Mouse (Mus musculus): ENCODE measurements at regions not wholly inside any gene's neighbourhood (a gene's known extent, or its start where the extent isn't known, plus 50 kb on each side); places are given as distances from the start of the nearest gene placed in this dataset.
"Not testable (repeated sequence)": the region's sequence is repeated elsewhere in the genome, so short reads cannot be mapped to it uniquely, and the experiment has no call there.

DNA sequence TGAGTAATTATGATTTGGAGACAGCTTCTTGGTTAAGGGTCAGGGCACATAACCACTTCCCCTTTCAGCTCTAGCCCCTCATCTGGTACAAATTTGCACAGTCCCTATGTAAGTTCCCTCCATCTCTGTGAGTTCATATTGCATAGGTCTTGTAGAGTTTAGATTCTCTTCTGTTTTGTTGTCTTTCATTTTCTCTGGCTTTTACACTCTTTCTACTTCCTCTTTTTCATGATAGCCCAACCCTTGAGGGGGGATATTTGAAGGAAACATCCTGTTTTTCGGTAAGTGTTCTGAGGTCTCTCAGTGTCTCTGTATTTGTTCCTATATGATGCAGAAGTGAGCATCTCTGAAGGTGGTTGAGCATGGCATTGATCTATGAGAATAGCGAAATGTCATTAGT lies 515.7 kb upstream of the Stxbp6 start:
- WGBS = 74% methylated on average over 2 of the region's 2 CpGs
- Histone ChIP-seq H3K4me3 (no peak overlapping the region), H3K27ac (no peak overlapping the region), H3K9me3 (replicated peaks) (no peaks in the 10 kb centered on the region), H3K4me1 (replicated peaks) (no peaks in the 10 kb centered on the region), H3K36me3 (no peaks in the 10 kb centered on the region), H3K27me3 (no peaks in the 10 kb centered on the region), H3K4me2 (no peak overlapping the region), H3K9ac (no peak overlapping the region)
- ATAC-seq (replicated peaks; ENCODE audit: insufficient number of reproducible peaks, insufficient read depth, low FRiP score, low read depth) = no peak

DNA sequence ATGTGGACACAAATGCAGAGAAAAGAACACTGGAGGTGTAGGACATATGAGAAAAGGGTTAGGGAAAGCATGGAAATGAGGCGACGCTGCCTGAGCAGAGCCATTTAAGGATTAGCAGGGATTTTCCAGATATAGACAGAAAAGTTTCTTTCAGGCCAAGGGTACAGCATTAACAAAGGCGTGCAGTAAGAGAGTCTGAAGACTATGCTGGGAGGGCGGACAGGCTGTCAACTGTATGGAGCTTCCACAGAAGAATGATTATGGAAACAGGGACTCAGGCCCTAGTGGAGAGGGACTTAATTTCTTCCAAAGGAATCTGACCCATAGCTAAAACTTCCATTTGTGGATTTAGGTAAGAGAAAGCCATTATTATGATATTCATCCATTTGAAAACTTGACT lies 511.3 kb upstream of the Stxbp6 start:
- ATAC-seq (replicated peaks; ENCODE audit: insufficient number of reproducible peaks, insufficient read depth, low FRiP score, low read depth) = no peak
- no peak overlapping the region for H3K4me2 ChIP-seq
- no peaks in the 10 kb centered on the region for H3K4me1 ChIP-seq (replicated peaks)
- H3K27ac ChIP-seq = no peak overlapping the region
- 80% methylated on average over 4 of the region's 4 CpGs for WGBS
- H3K4me3 ChIP-seq = no peak overlapping the region
- H3K9me3 ChIP-seq (replicated peaks) = no peaks in the 10 kb centered on the region
- H3K27me3 ChIP-seq = no peaks in the 10 kb centered on the region
- no peaks in the 10 kb centered on the region for H3K36me3 ChIP-seq
- no peak overlapping the region for H3K9ac ChIP-seq

DNA sequence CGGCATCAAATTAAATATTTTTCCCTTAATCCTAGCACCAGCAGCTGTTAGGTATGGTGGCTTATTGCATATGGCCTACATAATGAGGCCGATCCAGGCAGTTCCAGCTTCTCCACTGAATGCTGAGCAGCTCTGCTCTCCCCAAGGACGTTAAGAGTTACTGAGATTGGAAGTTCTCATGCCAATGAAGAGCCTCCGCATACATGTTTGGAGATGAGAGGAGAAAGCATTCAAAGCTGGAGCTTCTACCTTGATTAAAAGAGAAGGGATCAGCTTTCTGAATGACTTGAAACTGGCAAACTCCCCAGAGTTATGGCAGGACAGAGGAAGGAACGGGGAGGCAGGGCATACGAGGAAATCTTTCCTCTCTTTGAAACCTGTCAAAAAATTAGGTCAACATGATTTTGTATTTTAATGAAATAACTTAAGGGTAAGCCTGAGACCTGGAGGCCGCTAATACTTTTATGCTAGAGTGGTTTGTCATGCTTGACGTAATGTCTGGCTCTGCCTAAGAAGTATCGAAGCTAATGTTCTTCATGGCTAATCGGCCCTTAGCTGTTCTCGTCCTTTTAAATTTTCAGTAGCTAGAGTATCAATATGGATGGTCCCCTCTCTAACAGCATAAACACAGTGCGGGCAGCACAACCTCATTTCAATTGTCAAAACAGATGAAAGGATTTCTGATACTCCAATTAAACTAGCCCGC lies 489.0 kb upstream of the Stxbp6 start:
- Histone ChIP-seq H3K27ac (no peak overlapping the region), H3K36me3 (no peaks in the 10 kb centered on the region), H3K27me3 (no peaks in the 10 kb centered on the region), H3K4me2 (no peak overlapping the region), H3K9ac (no peak overlapping the region), H3K4me1 (replicated peaks) (no peaks in the 10 kb centered on the region), H3K9me3 (replicated peaks) (no peaks in the 10 kb centered on the region), H3K4me3 (no peak overlapping the region)
- no peak for ATAC-seq (replicated peaks; ENCODE audit: insufficient number of reproducible peaks, insufficient read depth, low FRiP score, low read depth)
- WGBS = 76% methylated on average over 13 of the region's 13 CpGs

DNA sequence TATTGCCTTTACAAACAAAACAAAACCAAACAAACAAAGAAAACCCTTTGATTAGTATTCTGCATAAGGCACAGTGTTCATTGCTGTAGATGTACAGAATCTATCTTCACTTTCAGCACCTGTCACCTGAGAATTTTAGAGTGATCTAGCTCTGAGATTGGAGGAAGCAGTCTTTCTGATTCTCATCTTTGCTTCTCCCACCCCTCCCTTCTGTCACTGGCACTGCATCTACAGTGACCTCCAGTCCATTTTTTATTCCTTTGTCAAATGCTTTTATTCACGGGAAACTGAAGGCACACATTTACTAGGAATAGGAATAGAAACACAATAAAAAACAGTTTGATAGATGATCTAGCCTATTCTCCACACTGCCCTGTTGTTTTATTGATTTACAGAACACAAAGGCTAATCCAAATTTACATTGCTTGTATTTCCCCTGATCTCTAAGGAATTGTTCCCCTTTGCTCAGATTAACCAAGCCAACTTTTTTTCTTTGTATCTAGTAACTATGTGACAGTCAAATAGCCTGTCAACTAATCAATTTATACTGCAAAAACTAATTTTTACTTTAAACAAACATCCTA lies 488.2 kb upstream of the Stxbp6 start:
- no peaks in the 10 kb centered on the region for H3K4me1 ChIP-seq (replicated peaks)
- ATAC-seq (replicated peaks; ENCODE audit: insufficient number of reproducible peaks, insufficient read depth, low FRiP score, low read depth) = no peak
- H3K4me3 ChIP-seq = no peak overlapping the region
- no peak overlapping the region for H3K27ac ChIP-seq
- no peaks in the 10 kb centered on the region for H3K27me3 ChIP-seq
- no peaks in the 10 kb centered on the region for H3K36me3 ChIP-seq
- WGBS = 67% methylated on average over 1 of the region's 1 CpGs
- no peak overlapping the region for H3K9ac ChIP-seq
- no peak overlapping the region for H3K4me2 ChIP-seq
- H3K9me3 ChIP-seq (replicated peaks) = no peaks in the 10 kb centered on the region

DNA sequence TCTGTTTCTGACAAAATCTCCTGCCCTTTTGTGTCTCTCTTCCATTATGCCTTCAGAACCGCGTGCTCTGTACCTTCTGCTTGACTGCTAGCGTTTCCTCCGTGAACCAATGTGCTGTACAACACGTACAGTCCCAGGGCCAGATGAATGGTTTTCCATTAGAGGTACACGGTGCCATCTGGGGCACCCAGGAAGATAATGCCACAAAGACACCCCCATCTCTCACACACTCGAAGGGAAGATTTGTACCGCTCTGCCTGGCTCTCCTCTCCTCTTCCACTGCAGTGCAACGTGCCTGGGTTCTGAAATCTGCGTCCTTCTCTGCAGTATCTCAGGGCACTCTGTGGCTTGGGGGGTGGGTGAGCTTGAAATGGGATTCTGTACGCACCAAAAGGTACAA lies 487.4 kb upstream of the Stxbp6 start:
- no peak overlapping the region for H3K27ac ChIP-seq
- H3K27me3 ChIP-seq = no peaks in the 10 kb centered on the region
- H3K4me2 ChIP-seq = no peak overlapping the region
- no peaks in the 10 kb centered on the region for H3K36me3 ChIP-seq
- H3K4me3 ChIP-seq = no peak overlapping the region
- 62% methylated on average over 11 of the region's 11 CpGs for WGBS
- no peaks in the 10 kb centered on the region for H3K9me3 ChIP-seq (replicated peaks)
- ATAC-seq (replicated peaks; ENCODE audit: insufficient number of reproducible peaks, insufficient read depth, low FRiP score, low read depth) = no peak
- H3K9ac ChIP-seq = no peak overlapping the region
- no peaks in the 10 kb centered on the region for H3K4me1 ChIP-seq (replicated peaks)

DNA sequence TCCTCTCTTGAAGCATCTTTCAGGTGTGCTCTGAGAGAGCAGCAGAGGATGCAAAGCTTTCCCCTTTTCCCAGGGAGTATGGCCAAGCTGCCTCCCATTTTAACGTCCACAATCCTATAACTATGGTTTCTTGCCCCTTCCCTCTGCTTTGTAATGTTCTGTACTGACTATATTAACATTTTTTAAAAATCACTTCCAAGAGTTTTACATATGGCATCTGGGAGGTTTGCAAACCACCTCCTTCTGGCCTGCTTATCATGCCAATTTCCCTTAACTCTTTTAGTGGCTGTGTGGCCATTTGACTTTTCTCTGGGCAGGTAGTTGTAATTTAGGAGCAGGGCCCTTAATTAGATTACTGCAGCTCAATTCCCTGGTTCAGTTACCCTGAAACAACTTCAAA lies 486.9 kb upstream of the Stxbp6 start:
- Histone ChIP-seq H3K4me2 (no peak overlapping the region), H3K4me1 (replicated peaks) (no peaks in the 10 kb centered on the region), H3K27ac (no peak overlapping the region), H3K27me3 (no peaks in the 10 kb centered on the region), H3K9ac (no peak overlapping the region), H3K36me3 (no peaks in the 10 kb centered on the region), H3K4me3 (no peak overlapping the region), H3K9me3 (replicated peaks) (no peaks in the 10 kb centered on the region)
- WGBS = 74% methylated on average over 1 of the region's 1 CpGs
- ATAC-seq (replicated peaks; ENCODE audit: insufficient number of reproducible peaks, insufficient read depth, low FRiP score, low read depth) = no peak

DNA sequence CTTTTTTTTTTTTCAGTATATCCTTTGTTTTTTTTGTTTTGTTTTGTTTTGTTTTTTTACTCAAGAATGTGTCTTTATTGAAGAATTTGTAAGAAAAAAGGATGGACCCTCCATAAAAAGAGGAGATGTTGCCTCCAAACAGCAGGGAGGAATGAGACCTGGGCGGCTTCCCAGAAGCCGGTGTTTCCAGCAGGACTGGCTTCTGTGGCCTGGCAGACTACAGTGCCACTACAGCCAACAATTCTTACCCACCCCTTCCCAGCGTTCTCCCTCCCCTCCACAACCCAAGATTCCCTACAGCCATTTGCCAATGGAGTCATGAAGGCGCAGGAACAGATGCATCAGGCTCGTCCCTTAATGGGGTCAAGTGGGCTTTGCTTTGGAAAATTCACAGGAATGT lies 475.4 kb upstream of the Stxbp6 start:
- not testable (repeated sequence) for H3K4me1 ChIP-seq (replicated peaks); H3K9me3 ChIP-seq (replicated peaks); H3K9ac ChIP-seq; H3K4me3 ChIP-seq; H3K27ac ChIP-seq; H3K27me3 ChIP-seq; H3K36me3 ChIP-seq; ATAC-seq (replicated peaks; ENCODE audit: insufficient number of reproducible peaks, insufficient read depth, low FRiP score, low read depth); H3K4me2 ChIP-seq
- 74% methylated on average over 5 of the region's 5 CpGs for WGBS

DNA sequence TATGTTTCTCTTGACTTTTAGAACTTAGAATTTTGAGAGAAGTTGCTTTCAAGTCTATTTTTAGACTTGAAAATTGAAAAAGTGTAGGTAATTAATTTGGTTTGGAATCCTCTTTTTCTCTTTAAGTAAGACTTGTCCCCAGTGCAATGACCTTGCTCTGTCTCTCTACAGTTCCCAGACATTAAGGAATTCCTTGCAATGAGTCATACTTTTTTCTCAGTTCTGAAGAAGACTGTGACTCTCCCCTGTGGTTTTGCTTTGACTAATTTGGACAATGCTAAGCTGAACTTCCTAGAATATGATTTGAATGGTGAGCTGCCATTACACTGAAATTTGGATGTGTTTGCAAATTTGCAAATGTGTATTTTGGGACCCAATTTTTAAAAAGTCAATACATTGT lies 445.0 kb upstream of the Stxbp6 start:
- Histone ChIP-seq H3K4me2 (no peak overlapping the region), H3K36me3 (no peaks in the 10 kb centered on the region), H3K27ac (no peak overlapping the region), H3K4me1 (replicated peaks) (no peaks in the 10 kb centered on the region), H3K9ac (no peak overlapping the region), H3K27me3 (no peaks in the 10 kb centered on the region), H3K4me3 (no peak overlapping the region), H3K9me3 (replicated peaks) (no peaks in the 10 kb centered on the region)
- ATAC-seq (replicated peaks; ENCODE audit: insufficient number of reproducible peaks, insufficient read depth, low FRiP score, low read depth) = no peak

DNA sequence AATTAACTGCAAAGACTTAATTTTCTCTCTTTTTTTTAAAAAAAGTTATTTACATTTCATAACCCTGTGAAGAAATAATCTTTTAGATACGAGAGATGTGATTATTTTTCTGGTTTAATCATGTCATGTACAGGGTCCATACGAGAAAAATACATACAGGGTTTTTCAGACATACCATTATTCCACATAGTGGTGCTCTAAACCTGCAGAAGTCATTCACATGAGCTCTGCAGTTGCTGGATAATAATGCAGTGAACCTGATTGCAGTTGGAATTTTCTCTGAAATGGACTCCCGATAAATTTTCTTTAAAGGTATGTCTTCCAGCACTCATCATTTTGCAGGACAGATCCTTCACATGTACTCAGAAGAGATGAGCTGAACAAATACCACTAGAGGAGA lies 439.9 kb upstream of the Stxbp6 start:
- ATAC-seq (replicated peaks; ENCODE audit: insufficient number of reproducible peaks, insufficient read depth, low FRiP score, low read depth) = no peak
- WGBS = 57% methylated on average over 3 of the region's 3 CpGs

DNA sequence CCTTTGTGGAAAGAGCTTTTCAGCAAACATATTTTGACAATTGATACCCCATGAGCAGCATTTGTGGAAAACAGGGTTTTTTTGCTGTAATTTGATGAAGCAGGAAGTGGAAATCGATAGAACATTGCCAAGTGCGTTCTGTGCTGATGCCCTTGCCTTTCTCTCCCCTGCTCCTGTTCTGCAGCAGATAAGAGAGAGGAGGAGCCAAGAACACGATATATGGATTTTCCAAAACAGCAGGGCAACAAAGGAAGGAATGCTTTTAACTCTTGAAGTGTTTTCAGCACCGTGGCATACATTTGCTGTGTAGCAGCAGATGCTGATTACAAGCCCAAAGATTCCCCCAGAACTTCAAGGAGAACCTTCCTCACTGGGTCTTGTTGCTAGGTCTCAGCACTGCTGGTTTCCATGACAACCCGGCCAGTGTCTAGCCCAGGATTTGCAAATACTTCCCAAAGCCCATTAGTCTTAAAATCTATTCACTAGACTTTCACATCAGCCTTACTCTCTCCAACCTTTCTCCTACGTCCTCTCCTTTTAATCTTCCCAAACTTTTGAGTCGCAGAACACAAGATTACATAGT lies 433.0 kb upstream of the Stxbp6 start:
- Histone ChIP-seq H3K4me2 (no peak overlapping the region), H3K27ac (no peak overlapping the region), H3K36me3 (no peaks in the 10 kb centered on the region), H3K27me3 (no peaks in the 10 kb centered on the region), H3K9me3 (replicated peaks) (no peaks in the 10 kb centered on the region), H3K4me1 (replicated peaks) (no peaks in the 10 kb centered on the region), H3K4me3 (no peak overlapping the region), H3K9ac (no peak overlapping the region)
- WGBS = 35% methylated on average over 7 of the region's 7 CpGs
- ATAC-seq (replicated peaks; ENCODE audit: insufficient number of reproducible peaks, insufficient read depth, low FRiP score, low read depth) = no peak

More for the DNA sequence above, 439.9 kb upstream of the Stxbp6 start:
- Histone ChIP-seq H3K27ac (no peak overlapping the region), H3K36me3 (no peaks in the 10 kb centered on the region), H3K4me2 (no peak overlapping the region), H3K4me1 (replicated peaks) (no peaks in the 10 kb centered on the region), H3K4me3 (no peak overlapping the region), H3K9me3 (replicated peaks) (no peaks in the 10 kb centered on the region), H3K9ac (no peak overlapping the region), H3K27me3 (no peaks in the 10 kb centered on the region)

DNA sequence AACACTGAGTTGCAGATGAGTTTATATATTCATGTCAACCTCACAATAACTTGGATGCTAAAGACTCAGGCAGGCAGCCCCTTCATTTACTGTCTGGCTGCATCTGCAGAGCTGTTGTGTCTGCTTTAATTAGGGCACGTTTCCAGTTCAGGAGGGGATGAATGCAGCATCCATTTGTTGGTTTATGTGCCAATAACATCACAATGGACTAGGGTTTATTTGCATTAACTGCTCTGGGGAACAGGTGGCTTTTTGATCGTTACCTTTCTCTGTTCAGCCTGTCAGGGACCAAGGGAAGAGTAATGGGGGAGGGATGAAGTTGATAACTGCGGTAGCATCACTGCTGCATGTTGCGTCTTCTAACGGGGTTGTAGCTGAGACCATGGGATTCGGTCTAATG lies 425.3 kb upstream of the Stxbp6 start:
- Histone ChIP-seq H3K4me1 (replicated peaks) (no peaks in the 10 kb centered on the region), H3K4me3 (no peak overlapping the region), H3K27me3 (no peaks in the 10 kb centered on the region), H3K4me2 (no peak overlapping the region), H3K27ac (no peak overlapping the region), H3K9ac (no peak overlapping the region), H3K9me3 (replicated peaks) (no peaks in the 10 kb centered on the region), H3K36me3 (no peaks in the 10 kb centered on the region)
- no peak for ATAC-seq (replicated peaks; ENCODE audit: insufficient number of reproducible peaks, insufficient read depth, low FRiP score, low read depth)
- WGBS = 63% methylated on average over 6 of the region's 6 CpGs

DNA sequence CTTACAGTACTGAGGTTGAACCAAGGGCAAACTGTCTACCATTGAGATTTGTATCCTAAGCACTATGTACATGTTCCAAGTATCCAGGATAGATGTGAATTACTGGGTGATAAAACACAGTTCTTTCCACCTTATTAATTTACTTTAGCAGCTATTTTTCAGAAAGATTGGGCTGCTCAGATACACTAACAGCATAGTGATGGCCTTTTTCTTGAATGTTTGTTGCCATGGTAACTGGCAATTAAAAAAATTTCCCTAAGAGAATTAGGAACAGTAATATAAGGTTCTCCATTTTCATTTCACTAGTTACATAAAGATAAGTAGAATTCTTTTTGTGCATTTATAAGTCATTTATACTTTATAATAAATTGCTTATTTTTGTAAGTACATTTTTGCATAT lies 423.7 kb upstream of the Stxbp6 start:
- Histone ChIP-seq H3K9ac (no peak overlapping the region), H3K27ac (no peak overlapping the region), H3K4me3 (no peak overlapping the region), H3K9me3 (replicated peaks) (no peaks in the 10 kb centered on the region), H3K27me3 (no peaks in the 10 kb centered on the region), H3K4me2 (no peak overlapping the region), H3K4me1 (replicated peaks) (no peaks in the 10 kb centered on the region), H3K36me3 (no peaks in the 10 kb centered on the region)
- ATAC-seq (replicated peaks; ENCODE audit: insufficient number of reproducible peaks, insufficient read depth, low FRiP score, low read depth) = no peak

Data from heart, embryonic 15.5 days (tissue).